Comparison of ENCODE assay signal across 17 mouse cellular contexts in genomic region chr17:35198029-35198428, GRCm38 (mm10).
DNase-seq lines count a peak whose midpoint lies in the region.
"Had no signal": no experiment of that assay in that cellular context is flagged by ENCODE, and none has a peak within 500 bp of the region (broad histone marks: within the 10 kb centered on the region; RNA-seq: fewer than 3 reads in every experiment).

No protein-coding gene starts in this region.

- DNase-seq in thymus, postnatal 14 days = peak; percentile 16
- DNase-seq in thymus, postnatal 10 days (ENCODE audit: low spot score in 2 of 2) = no peak
- DNase-seq in A20 (ENCODE audit: low read depth, low spot score) = peak; percentile 52
- peak; percentile 12 for DNase-seq in CD4-positive helper T cell, adult 2 months (ENCODE audit: low read depth, low spot score)
- peak; percentile 56 for DNase-seq in induced T-regulatory cell, adult 2 months (ENCODE audit: low read depth)
- DNase-seq in layer of hippocampus, adult 11-12 months (ENCODE audit: low spot score) = no peak
- DNase-seq in spleen, postnatal 4 days (ENCODE audit: low spot score in 2 of 2) = no peak
- DNase-seq: adrenal gland, postnatal 10 days; adrenal gland, postnatal 25 days; B cell, adult 2 months; cerebellum, adult 11 months; cerebellum, adult 18-20 months; cerebellum, adult 8-10 months; cerebellum, adult 9-11 months; cerebellum, postnatal 14 days; cerebellum, postnatal 36 days; embryo, embryonic 11 days had no signal

Comparison
In these comparisons a context has a peak if more than half of its experiments do, and no peak if none do; other contexts are left out.
1. DNase-seq: peak in thymus, postnatal 14 days (single experiment), A20 (single experiment), CD4-positive helper T cell, adult 2 months (single experiment) and induced T-regulatory cell, adult 2 months (single experiment); none in thymus, postnatal 10 days (0 of 2), layer of hippocampus, adult 11-12 months (single experiment) and spleen, postnatal 4 days (0 of 2).